Mouse (Mus musculus): ENCODE measurements around the gene Ppfia4. TPM values are rescaled to one million over a fixed set of nuclear protein-coding genes. Genes with fewer than 3 reads are reported as not detected.

Ppfia4 gene
- polyA plus RNA-seq, 1 experiment from 2014 or later, result 20.4 TPM

- WGBS, result 86% methylated on average over 12 of the region's 12 CpGs
- H3K36me3 ChIP-seq (replicated peaks), result no peaks in the 10 kb centered on the region
- H3K27ac ChIP-seq, result no peak overlapping the region
- no peak overlapping the region for H3K4me2 ChIP-seq
- H3K9me3 ChIP-seq, result no peaks in the 10 kb centered on the region
- ATAC-seq (replicated peaks), result no peak
- H3K4me3 ChIP-seq, result no peak overlapping the region
- H3K9ac ChIP-seq, result no peak overlapping the region
- 0 out of 2 replicates have a peak, but pooled peaks cover 8% of the 10 kb centered on the region for H3K4me1 ChIP-seq
- no peaks in the 10 kb centered on the region for H3K27me3 ChIP-seq (replicated peaks)
These were observed 3.4 kb upstream of the Ppfia4 start for GRCm38 (mm10) chr1:134335924-134336810.

- Histone ChIP-seq H3K4me1 (0 out of 2 replicates have a peak, but pooled peaks cover 8% of the 10 kb centered on the region), H3K4me2 (no peak overlapping the region), H3K36me3 (replicated peaks) (no peaks in the 10 kb centered on the region), H3K4me3 (no peak overlapping the region), H3K27me3 (replicated peaks) (no peaks in the 10 kb centered on the region), H3K9ac (no peak overlapping the region), H3K27ac (no peak overlapping the region), H3K9me3 (no peaks in the 10 kb centered on the region)
- no peak for ATAC-seq (replicated peaks)
- WGBS, result 79% methylated on average over 13 of the region's 13 CpGs
These were observed 2.6 kb upstream of the Ppfia4 start for GRCm38 (mm10) chr1:134335211-134335923.

- Histone ChIP-seq H3K4me3 (no peak overlapping the region), H3K27ac (no peak overlapping the region), H3K4me2 (no peak overlapping the region), H3K4me1 (0 out of 2 replicates have a peak, but pooled peaks cover 8% of the 10 kb centered on the region), H3K9me3 (no peaks in the 10 kb centered on the region), H3K27me3 (replicated peaks) (no peaks in the 10 kb centered on the region), H3K36me3 (replicated peaks) (no peaks in the 10 kb centered on the region), H3K9ac (no peak overlapping the region)
- ATAC-seq (replicated peaks), result no peak
- 75% methylated on average over 7 of the region's 7 CpGs for WGBS
These were observed 1.5 kb upstream of the Ppfia4 start for GRCm38 (mm10) chr1:134334111-134334827.

DNA sequence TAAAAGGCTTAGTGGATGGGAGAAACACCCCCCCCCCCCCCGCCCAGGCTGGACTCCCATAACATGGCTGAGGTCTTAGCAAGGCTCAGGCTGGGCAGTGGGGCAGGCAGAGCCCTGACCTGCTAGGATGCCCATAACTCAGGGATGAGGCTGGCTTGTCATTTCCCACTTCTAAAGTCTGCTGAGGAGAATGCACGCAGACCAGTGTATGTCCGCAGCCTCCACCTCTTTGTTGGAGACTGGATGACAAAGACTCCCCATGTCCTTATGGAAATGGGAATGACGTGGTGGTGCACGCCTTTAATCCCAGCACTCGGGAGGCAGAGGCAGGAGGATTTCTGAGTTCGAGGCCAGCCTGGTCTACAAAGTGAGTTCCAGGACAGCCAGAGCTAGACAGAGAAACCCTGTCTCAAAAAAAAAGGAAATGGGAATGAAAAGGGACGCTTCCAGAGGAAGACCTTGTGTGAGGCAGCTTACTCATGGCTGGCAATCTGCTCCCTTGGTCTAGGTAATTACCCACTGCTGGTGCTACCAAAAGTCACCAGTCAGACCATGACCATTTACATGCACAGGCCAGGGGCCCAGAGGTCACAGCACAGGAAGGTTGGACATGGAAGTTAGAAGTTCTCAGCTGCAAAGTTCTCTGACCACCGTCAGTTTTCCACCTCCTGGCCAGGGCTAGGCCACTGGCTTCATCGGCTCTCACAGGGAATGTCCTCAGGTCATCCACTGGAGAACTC, 813 bp upstream of the Ppfia4 start:
- ATAC-seq (replicated peaks), result no peak
- 77% methylated on average over 10 of the region's 10 CpGs for WGBS
- 0 out of 2 replicates have a peak, but pooled peaks cover 8% of the 10 kb centered on the region for H3K4me1 ChIP-seq

DNA sequence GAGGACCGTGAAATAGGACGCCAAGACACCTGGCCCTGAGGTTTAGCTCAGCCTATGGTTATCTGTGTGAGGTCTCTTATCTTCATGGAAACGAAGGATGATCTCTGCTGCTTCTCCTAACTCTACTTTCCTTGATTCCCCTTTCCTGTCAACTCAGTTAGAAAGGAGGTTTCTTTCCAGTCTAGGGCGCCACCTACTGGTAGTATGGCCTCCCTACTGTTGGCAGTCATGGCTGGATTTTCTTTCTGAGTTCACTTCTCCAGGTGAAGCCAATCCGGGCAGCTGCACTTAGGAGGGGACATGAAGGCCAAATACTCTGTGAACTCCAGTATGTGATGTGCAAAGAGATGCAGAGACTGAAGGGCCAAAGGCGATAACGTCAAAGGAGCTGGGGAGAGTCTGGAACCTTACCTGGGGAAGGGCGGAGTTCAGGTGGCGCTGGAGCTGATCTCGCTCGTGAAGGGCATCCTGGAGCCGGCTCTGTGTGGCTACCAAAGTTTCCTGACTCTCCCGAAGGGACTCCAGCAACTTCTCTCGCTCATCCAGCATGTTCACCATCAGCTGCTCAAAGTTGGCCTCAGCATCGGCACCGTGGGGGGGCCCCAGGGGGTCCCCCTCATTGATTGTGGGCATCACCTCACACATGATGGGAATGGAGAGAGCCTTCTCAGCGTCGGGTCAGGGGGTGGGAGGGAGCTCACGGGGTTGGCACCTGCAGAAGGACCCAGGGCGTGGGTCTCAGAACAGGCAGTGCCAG, 671 bp downstream of the Ppfia4 start:
- WGBS, result 58% methylated on average over 20 of the region's 20 CpGs
- peak; percentile 34; the same call in 1 of the 2 replicates for ATAC-seq (replicated peaks)
- 0 out of 2 replicates have a peak, but pooled peaks cover 8% of the 10 kb centered on the region for H3K4me1 ChIP-seq
- H3K4me3 ChIP-seq, result no peak overlapping the region
- no peaks in the 10 kb centered on the region for H3K27me3 ChIP-seq (replicated peaks)
- no peak overlapping the region for H3K4me2 ChIP-seq
- no peaks in the 10 kb centered on the region for H3K9me3 ChIP-seq
- H3K9ac ChIP-seq, result no peak overlapping the region
- H3K36me3 ChIP-seq (replicated peaks), result no peaks in the 10 kb centered on the region
- H3K27ac ChIP-seq, result no peak overlapping the region

More for the DNA sequence above, 813 bp upstream of the Ppfia4 start:
- H3K36me3 ChIP-seq (replicated peaks), result no peaks in the 10 kb centered on the region
- H3K9me3 ChIP-seq, result no peaks in the 10 kb centered on the region
- no peak overlapping the region for H3K4me3 ChIP-seq
- no peak overlapping the region for H3K27ac ChIP-seq
- H3K27me3 ChIP-seq (replicated peaks), result no peaks in the 10 kb centered on the region
- H3K9ac ChIP-seq, result no peak overlapping the region
- H3K4me2 ChIP-seq, result no peak overlapping the region

DNA sequence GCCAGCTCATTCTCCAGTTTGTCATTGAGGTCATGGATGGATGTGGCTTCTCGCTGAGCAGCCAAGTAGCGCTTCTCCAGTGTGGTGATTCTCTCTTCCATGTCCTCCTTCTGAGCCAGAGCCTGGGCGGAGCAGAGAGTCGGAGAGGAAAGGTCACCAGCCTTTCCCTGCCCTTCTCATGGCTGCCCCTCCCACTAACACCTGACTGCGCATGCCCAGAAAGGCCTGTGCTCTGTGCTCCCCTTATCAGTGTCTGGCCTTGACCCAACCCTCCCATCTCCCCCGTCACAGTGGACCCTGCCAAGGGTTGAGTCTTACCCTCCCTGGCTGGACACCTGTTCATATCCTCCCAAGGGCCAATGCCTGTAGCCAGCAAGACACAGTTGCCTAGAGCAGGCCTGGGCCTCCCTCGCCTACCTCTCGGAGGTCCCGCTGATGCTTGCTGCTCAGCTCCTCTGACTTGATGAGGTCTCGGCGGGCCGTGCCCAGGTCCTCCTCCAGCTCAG, 5.8 kb downstream of the Ppfia4 start:
- H3K9me3 ChIP-seq, result no peaks in the 10 kb centered on the region
- no peaks in the 10 kb centered on the region for H3K4me1 ChIP-seq
- no peaks in the 10 kb centered on the region for H3K36me3 ChIP-seq (replicated peaks)
- WGBS, result 92% methylated on average over 12 of the region's 12 CpGs
- no peak overlapping the region for H3K9ac ChIP-seq
- H3K27ac ChIP-seq, result no peak overlapping the region
- ATAC-seq (replicated peaks), result no peak
- no peak overlapping the region for H3K4me2 ChIP-seq
- no peaks in the 10 kb centered on the region for H3K27me3 ChIP-seq (replicated peaks)
- no peak overlapping the region for H3K4me3 ChIP-seq

DNA sequence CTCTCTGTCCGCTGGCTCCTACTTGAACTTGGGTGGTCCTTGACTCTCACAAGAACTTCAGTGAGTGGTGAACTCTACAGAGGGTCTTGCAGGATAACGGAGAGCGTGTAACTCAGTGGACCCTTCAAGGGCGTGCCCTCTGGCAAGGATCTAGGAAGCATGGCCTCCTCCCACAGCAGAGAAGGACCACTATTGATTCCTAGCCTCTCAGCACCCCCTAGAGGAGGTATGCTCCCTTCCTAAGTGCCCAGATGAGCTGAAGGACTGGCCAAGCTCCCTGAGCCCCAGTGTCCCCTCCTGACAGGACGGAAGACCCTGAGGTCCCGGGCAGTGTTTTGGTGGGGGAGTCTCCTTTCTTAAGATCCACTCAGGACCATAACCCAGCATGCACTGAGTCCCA, 10.1 kb downstream of the Ppfia4 start:
- Histone ChIP-seq H3K9me3 (no peaks in the 10 kb centered on the region), H3K4me2 (no peak overlapping the region), H3K27ac (no peak overlapping the region), H3K36me3 (replicated peaks) (no peaks in the 10 kb centered on the region), H3K9ac (no peak overlapping the region), H3K27me3 (replicated peaks) (no peaks in the 10 kb centered on the region), H3K4me3 (no peak overlapping the region), H3K4me1 (peaks cover 2% of the 10 kb centered on the region; the same call in 1 of the 2 replicates)
- ATAC-seq (replicated peaks), result no peak
- WGBS, result 88% methylated on average over 6 of the region's 6 CpGs

GRCm38 (mm10) chr1:134320691-134321301, 11.9 kb downstream of the Ppfia4 start:
- no peaks in the 10 kb centered on the region for H3K9me3 ChIP-seq
- 0 out of 2 replicates have a peak, but pooled peaks cover 6% of the 10 kb centered on the region for H3K36me3 ChIP-seq (replicated peaks)
- H3K4me3 ChIP-seq, result no peak overlapping the region
- no peak overlapping the region for H3K27ac ChIP-seq
- no peak overlapping the region for H3K9ac ChIP-seq
- no peaks in the 10 kb centered on the region for H3K27me3 ChIP-seq (replicated peaks)
- ATAC-seq (replicated peaks), result no peak
- peaks cover 2% of the 10 kb centered on the region; the same call in 1 of the 2 replicates for H3K4me1 ChIP-seq
- WGBS, result 58% methylated on average over 14 of the region's 14 CpGs
- no peak overlapping the region for H3K4me2 ChIP-seq

DNA sequence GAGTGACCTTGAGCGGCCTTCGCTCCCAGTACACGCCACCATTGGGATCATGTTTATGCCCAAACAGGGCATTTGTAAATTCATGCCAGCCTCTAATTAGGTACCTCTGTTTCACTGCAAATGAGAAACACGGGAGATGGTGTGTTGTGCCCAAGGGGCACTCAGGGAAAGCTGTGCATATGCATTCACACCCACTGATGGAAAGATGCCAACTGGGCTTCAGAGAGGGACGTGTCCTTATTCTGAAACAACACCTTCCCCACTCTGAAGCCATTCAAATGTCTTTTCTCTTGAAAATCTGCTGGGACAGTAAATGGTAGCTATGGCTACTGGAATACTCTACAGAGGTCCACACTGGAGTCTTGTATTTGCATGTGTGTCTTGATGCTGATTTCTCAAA, 14.5 kb downstream of the Ppfia4 start:
- Histone ChIP-seq H3K36me3 (replicated peaks) (0 out of 2 replicates have a peak, but pooled peaks cover 6% of the 10 kb centered on the region), H3K27ac (no peak overlapping the region), H3K9ac (no peak overlapping the region), H3K4me3 (no peak overlapping the region), H3K9me3 (no peaks in the 10 kb centered on the region), H3K4me2 (no peak overlapping the region), H3K27me3 (replicated peaks) (no peaks in the 10 kb centered on the region), H3K4me1 (peaks cover 2% of the 10 kb centered on the region; the same call in 1 of the 2 replicates)
- no peak for ATAC-seq (replicated peaks)
- 75% methylated on average over 5 of the region's 5 CpGs for WGBS

GRCm38 (mm10) chr1:134316361-134316760, 16.4 kb downstream of the Ppfia4 start:
- H3K4me3 ChIP-seq, result no peak overlapping the region
- ATAC-seq (replicated peaks), result no peak
- H3K4me1 ChIP-seq, result peaks cover 2% of the 10 kb centered on the region; the same call in 1 of the 2 replicates
- H3K4me2 ChIP-seq, result no peak overlapping the region
- H3K27me3 ChIP-seq (replicated peaks), result no peaks in the 10 kb centered on the region
- WGBS, result 88% methylated on average over 9 of the region's 9 CpGs
- H3K9ac ChIP-seq, result no peak overlapping the region
- 0 out of 2 replicates have a peak, but pooled peaks cover 6% of the 10 kb centered on the region for H3K36me3 ChIP-seq (replicated peaks)
- H3K27ac ChIP-seq, result no peak overlapping the region
- H3K9me3 ChIP-seq, result no peaks in the 10 kb centered on the region
